Mouse (Mus musculus) heart, adult 8-10 months (tissue): Measurements from ENCODE around the gene Slc39a11. TPM values are rescaled to one million over a fixed set of nuclear protein-coding genes. Genes with fewer than 3 reads are reported as not detected.
A peak's percentile ranks its signal among the peaks of the same experiment; 100 is the strongest.
"Not testable (repeated sequence)": the region's sequence is repeated elsewhere in the genome, so short reads cannot be mapped to it uniquely, and the experiment has no call there.

Source experiments
- DNase-seq: peaks from one replicate; pipeline ENCODE4 v3.0.0; 2022; ENCODE audit warnings: low spot score
- total RNA-seq, 4 experiments: library from RNA; stranded (reverse); gene quantifications; 2 replicates each; pipeline ENCODE4 v1.2.4; 2022

Gene Slc39a11
- total RNA-seq, 4 experiments from 2014 or later, result 2.8 to 4.4 (median 4.0) TPM

DNA sequence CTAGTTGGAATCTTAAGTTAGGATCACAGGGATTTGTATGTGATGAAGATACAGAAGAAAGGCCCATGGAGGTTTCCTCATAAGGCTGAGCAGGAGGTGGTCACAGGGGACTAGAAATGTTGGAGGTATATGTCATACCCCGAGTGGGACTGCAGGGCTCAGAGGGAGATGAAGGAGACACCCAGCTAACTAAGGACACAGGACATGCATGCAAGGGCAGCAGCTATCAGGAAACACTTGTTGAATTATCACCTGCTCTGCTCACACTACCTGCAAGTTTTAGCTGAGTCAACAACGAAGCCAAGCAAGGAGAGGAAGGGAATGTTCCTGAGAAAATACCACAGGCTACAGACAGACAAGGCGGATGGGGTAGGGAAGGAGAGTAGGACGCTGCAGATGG, 17.8 kb upstream of the Slc39a11 start:
- no peak for DNase-seq

GRCm38 (mm10) chr11:113667122-113667521, 17.2 kb upstream of the Slc39a11 start:
- no peak for DNase-seq

DNA sequence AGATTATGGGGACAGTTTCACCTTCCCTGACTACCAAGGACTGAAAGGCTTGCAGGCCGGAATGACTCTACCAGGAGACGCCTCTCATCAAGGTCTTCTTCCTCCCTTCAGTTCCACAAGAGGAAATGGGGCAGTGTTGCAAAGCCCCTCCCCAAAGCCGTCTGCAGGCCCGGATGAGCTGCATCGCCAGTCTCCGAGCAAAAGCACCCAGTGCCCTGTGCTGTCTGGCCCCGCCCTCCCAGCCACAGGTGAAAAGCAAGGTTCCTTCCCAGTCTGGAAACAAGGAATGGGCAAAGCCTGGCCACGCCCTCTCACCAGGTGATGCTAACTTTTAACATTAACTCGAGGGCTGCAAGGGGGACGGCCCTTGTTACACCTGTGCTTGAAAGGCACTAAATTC, 16.8 kb upstream of the Slc39a11 start:
- DNase-seq, result no peak

DNA sequence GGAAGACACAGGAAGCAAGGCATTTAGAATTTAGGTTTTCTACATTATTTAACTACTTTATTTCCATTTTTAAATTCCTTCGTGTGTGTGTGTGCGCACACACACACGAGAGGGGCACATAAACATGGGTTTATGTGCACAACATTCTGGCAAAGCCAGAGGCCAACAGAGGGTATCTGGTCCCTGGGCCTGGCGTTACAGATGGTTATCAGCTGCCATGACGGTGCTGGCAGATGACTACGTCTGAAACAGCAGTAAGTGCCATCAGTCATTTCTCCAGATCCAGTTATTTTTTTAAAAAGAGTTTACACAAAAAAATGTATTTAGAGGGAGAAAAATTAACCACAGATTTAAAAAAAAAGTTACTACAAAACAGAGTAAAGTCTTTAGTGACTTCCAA, 16.3 kb upstream of the Slc39a11 start:
- no peak for DNase-seq

GRCm38 (mm10) chr11:113664279-113664678, 14.4 kb upstream of the Slc39a11 start:
- no peak for DNase-seq

DNA sequence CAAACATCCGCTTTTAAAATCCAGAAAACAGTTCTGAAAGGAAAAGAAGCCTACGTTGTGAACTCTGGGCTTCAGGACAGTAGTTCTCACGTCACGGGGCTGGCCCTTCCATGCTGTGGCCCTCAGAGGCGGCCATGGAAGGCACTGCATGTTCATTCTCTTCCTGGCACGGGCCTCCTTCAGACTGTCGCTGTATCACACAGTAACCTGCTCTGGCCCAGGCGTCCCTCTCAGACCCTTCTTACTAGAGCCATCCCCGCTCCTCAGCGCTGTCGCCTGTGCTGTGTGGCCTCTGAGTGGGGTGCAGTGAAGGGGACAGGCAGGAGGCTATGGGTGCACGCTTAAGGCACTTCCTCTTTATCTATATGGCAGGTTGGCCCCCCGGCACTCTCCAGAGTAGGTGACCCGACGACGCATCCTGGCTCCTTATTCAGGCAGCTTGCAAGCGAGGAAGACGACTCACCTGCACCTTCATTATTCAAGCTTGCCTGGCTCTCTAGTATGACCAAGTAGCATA, 12.0 kb upstream of the Slc39a11 start:
- no peak for DNase-seq

- no peak for DNase-seq
Observed at GRCm38 (mm10) chr11:113660940-113661339, 11.1 kb upstream of the Slc39a11 start.

DNA sequence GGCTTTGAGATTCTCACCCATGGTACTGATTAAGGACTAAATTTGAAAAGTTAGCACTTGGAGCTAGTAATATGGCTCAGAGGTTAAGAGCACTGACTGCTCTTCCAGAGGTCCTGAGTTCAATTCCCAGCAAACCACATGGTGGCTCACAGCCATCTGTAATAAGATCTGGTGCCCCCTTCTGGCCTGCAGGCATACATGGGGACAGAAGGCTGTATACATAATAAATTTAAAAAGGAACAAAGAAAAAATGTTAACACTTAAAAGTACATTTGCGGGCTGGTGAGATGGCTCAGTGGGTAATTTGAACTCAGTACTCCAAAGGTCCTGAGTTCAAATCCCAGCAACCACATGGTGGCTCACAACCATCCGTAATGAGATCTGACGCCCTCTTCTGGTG, 10.3 kb upstream of the Slc39a11 start:
- DNase-seq, result not testable (repeated sequence)

- DNase-seq, result no peak
Observed at GRCm38 (mm10) chr11:113658763-113659162, 8.9 kb upstream of the Slc39a11 start.

DNA sequence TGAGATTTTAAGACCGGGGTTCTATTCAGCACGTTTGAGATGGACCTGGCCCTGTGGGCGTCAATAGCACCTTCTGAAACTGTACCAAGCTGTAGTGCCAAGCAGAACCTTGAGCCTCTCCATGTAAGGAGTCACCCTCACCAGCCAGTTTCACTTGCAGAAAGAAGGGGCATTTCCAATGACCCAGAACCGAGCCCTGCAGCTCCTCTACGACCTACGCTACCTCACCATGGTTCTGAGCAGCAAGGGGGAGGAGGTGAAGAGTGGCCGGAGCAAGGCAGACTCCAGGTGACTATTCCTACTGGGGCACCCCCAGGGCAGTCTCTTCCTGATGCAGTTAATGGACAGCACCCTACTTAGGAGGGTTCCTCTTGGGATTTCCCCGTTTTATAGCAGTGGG, 8.4 kb upstream of the Slc39a11 start:
- no peak for DNase-seq

DNA sequence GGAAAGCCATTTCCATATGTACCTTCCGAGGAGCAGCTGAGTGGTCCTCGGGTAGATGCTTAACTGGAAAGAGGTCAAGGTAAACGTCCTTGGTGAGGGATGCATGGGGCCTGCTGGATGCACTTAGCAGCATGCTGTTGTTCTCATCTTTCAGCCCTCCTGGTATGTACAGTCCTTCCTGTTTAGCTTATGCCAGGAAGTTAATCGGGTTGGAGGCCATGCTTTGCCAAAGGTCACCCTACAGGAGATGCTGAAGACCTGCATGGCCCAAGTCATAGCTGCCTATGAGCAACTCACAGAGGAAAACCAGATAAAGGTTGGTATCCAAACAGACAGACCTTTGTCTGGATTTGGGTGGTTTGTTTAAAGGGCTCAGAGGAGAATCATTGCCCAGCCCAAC, 7.3 kb upstream of the Slc39a11 start:
- no peak for DNase-seq

GRCm38 (mm10) chr11:113656511-113656932, 6.6 kb upstream of the Slc39a11 start:
- no peak for DNase-seq

DNA sequence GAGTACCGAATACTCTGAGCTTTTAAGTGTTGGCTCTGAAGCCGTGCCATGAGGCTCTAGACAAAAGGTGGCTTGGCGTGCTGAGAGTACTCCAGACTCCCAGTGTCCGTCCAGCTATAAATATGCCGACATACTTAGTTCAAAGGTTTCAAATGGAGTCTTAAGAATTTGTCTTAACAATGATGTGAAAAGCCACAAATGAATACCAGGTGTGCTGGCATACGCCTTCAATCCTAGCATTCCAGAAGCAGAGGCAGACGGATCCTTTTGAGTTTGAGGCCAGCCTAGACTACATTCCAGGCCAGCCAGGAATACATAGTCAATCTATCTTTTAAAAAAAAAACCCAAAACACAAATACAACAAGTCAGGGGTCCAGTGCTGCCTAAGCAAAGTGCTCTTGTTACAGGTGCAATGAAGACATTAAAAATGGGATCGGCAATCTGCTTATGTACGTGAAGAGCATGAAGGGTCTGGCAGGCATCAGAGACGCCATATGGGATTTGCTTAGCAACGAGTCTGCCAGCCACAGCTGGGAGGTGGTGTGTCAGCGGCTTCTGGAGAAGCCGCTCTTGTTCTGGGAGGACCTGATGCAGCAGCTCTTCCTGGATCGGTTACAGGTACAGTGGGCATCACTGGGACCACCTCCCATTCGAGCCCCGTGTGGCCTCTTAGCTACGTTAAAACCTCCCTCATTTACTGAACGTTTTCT, 4.8 kb upstream of the Slc39a11 start:
- DNase-seq, result no peak

DNA sequence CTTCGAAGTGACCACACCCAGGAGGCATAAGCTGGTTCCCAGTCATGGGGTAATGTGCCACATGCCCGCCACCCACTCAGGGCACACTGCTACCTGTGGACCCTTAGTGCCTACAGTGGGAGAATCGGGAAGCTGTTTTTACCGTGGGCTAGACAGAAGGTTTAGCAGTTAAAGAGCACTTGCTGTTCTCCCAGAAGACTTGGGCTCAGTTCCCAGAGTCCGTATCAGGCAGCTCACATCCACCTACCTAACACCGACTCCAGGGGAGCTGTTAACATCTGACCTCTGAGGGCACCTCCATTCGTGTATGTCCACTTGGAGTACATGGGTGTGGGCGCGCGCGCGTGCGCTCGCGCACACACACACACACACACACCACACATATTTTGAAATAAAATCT, 4.2 kb upstream of the Slc39a11 start:
- DNase-seq, result no peak

DNA sequence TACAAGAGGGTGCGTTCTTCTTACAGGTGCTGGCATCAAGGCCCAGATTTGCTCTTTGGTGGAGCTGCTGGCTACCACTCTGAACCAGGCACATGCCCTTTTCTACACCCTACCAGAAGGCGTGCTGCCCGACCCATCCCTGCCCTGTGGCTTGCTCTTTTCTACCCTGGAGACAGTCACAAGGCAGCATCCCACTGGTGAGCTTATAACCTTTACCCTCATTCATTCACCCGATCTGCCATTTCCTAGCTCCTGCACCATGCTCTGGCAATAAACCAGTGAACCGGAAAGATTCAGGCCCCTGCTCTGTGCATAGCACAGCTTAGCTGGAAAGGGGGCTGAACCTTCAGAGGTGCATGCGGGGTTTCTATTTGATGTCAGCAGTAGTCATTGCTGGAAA, 2.6 kb upstream of the Slc39a11 start:
- DNase-seq, result no peak

DNA sequence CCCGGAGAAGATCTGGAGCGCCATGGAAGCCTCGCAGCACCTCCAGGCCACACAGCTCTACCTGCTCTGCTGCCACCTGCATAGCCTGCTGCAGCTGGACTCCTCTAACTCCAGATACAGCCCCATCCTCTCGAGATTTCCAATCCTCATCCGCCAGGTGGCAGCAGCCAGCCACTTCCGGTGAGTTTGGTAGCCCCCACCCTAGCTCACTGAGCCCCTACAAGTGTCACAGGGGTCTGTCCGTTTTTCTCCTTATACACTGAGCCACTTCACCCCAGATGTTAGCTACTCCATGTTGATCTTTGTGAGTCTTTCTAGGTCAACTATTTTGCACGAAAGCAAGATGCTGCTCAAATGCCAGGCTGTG, 2.0 kb upstream of the Slc39a11 start:
- no peak for DNase-seq

DNA sequence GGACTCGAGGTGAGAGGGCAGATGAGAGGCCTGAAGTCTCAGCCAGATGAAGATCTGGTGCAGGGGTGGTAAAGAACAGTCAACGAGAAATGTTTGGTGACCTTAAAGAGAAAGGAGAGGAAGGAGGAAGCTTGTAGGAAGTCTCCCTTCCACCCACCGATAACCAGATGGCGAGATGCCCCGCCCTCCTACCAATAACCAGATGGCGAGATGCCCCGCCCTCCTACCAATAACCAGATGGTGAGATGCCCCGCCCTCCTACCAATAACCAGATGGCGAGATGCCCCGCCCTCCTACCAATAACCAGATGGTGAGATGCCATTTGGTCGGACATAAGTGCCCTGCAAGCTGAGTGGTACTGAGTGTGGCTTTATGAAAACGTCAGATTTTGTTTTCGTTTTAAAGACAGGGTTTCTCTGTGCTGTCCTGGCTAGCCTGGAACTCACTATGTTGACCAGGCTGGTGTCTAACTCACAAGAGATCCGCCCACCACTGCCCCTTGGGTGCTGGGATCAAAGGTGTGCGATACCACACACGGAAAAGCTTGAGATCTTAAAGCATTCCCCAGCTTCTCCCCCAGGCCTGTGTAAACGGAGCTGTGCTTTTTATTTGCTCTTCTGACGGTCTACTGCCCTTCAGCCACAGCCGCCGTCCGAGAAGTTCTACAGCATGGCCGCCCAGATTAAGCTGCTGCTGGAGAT, 1.5 kb upstream of the Slc39a11 start:
- DNase-seq, result no peak

DNA sequence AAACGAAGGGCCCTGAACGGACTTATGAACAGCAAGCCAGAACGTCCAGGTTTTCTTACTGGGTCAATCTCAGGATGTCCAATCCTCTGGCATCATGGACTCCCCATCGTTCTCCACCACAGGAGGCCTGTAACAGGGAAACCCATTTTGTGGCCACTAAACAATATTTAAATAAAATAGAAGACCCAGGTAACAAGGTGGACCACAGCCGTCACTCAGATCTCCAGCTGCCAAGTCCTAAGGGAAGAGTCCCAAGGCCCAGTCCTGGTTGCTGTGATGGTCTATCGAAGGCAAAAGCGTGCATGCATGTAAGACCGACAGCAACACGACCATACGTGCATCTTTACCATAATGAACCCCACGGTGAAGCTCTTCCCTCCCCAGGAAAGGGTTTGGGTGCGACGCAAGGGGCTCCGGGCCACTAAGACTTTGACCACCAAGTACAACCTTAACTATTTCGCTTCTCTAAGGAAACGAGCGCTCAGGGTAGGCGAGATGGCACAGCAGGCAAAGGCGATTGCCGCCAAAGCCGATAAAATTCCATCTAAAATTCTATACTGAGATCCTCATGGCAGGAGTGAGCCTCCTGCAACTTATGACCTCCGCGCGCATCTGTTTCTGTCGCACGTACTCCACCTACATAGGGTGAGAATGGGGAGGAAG, 1.1 kb downstream of the Slc39a11 start, which contains the start of gene Cog1:
Gene Cog1 (plus strand): TSS at position 480 of the 663 bp plus-strand sequence.
- DNase-seq, result peak; percentile 36

GRCm38 (mm10) chr11:113648152-113648551, 1.7 kb downstream of the Slc39a11 start:
- DNase-seq, result peak; percentile 67

DNA sequence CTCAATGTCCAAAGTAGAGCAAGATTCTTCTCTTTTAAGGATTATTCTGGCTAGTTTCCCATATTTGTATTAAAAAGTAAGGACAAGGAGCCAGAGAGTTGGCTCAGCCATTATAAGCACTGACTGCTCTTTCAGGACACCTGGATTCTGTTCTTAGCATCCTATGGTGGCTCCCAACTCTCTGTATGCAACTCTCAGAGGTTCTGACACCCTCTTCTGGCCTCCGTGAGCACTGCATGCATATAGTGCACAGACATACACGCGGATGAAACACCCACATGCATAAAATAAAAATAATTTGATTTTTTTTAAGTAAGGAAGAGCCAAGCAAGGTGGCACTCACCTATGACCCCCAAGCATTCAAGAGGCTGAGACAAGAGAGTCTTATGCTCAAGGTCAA, 4.7 kb downstream of the Slc39a11 start:
- no peak for DNase-seq

- DNase-seq, result no peak
Observed at GRCm38 (mm10) chr11:113638680-113639079, 11.2 kb downstream of the Slc39a11 start.

DNA sequence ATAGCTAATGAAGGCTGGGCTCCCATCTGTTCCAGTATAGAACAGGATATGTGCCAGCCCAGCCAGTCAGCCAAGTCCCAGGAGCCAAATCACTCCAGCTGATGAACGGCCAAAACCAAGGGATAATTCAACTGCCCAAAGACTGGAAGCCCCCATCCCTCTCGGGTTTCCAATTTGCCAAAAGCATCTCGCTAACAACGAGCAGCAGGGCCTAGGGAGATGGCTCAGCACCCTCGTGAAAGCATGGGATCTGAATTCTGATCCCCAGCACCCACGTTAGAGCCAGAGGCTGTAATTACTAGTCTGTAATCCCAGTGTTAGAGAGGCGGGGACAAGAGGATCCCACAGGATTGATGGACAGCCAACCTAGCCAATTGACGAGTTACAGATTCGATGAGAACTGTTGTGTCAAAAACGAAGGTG, 15.2 kb downstream of the Slc39a11 start:
- DNase-seq, result no peak

DNA sequence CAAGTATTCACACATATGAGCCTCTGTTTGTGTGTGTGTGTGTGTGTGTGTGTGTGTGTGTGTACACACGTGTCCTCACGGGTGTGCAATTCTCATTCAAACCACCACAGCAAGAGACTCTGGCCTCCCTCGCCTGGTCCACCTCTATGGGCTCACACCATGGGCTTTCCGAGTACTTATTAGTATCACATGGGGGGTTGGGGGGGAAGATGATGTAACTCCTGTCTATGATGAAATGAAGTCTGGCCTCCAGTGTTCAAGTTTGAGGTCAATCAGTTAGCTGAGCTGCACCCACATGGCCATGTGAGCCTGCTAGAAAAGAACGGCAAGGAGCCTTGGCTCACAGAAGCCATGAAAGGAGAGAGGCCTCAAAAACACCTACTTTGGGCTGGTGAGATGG, 16.5 kb downstream of the Slc39a11 start:
- DNase-seq, result no peak
